Mouse (Mus musculus) lung, postnatal 0 days (tissue): ENCODE measurements around the gene Trim30c. TPM values are rescaled to one million over a fixed set of nuclear protein-coding genes. Genes with fewer than 3 reads are reported as not detected.

Experiments
- ATAC-seq: fragments of 200-750 bp; cut with Nextera tagmentation; 2 replicates; pipeline ENCODE4 v1.8.0; 2017; ENCODE audit warnings: moderate library complexity
- DNase-seq: peaks from one replicate; pipeline ENCODE4 v3.0.0-alpha.2; 2016; ENCODE audit warnings: low spot score
- H3K27ac ChIP-seq: fragments of 300-500 bp; sonication (generic); 2 replicates; pipeline ENCODE4 v1.5.1; 2014; ENCODE audit warnings: antibody characterized with exemption, mild to moderate bottlenecking, low read length, mixed read lengths
- H3K27me3 ChIP-seq: fragments of 300-500 bp; sonication (generic); replicated peaks from 2 replicates; pipeline ENCODE4 v1.6.1; 2014; ENCODE audit warnings: low read length, mixed read lengths; ENCODE audit not compliant: insufficient read depth
- H3K36me3 ChIP-seq: fragments of 300-500 bp; sonication (generic); 2 replicates; pipeline ENCODE4 v1.6.1; 2014; ENCODE audit warnings: low read length, mixed read lengths; ENCODE audit not compliant: insufficient read depth
- H3K4me1 ChIP-seq: fragments of 300-500 bp; sonication (generic); 2 replicates; pipeline ENCODE4 v1.6.1; 2014; ENCODE audit warnings: antibody characterized with exemption, low read depth, low read length, mixed read lengths; ENCODE audit not compliant: insufficient read depth
- H3K4me2 ChIP-seq: fragments of 300-500 bp; sonication (generic); replicated peaks from 2 replicates; pipeline ENCODE4 v1.6.1; 2014; ENCODE audit warnings: low read depth, mild to moderate bottlenecking, low read length, moderate library complexity, mixed read lengths
- H3K4me3 ChIP-seq: fragments of 300-500 bp; sonication (generic); 2 replicates; pipeline ENCODE4 v1.5.1; 2014; ENCODE audit warnings: low read depth, low read length
- H3K9ac ChIP-seq: fragments of 300-500 bp; sonication (generic); replicated peaks from 2 replicates; pipeline ENCODE4 v1.6.1; 2014; ENCODE audit warnings: low read depth, mild to moderate bottlenecking
- H3K9me3 ChIP-seq: fragments of 300-500 bp; sonication (generic); 2 replicates; pipeline ENCODE4 v1.6.1; 2016; ENCODE audit warnings: low read length, mixed read lengths
- CTCF ChIP-seq: IDR thresholded peaks from 2 replicates; pipeline ENCODE4 v1.5.1; 2016; ENCODE audit warnings: antibody characterized with exemption, mild to moderate bottlenecking
- EP300 ChIP-seq: IDR thresholded peaks from 2 replicates; pipeline ENCODE4 v1.6.1; 2016; ENCODE audit warnings: antibody characterized with exemption, mild to moderate bottlenecking, control low read depth
- WGBS: fragments of 180-500 bp; shearing (Covaris S2); extraction: QIAGEN DNeasy Blood & Tissue Kit; methylation state at CpG from one replicate; pipeline ENCODE4 v1.1.7; 2014; 5-methylcytosine and 5-hydroxymethylcytosine counted together
- polyA plus RNA-seq: library from polyadenylated mRNA; unstranded; fragments of >200 nt; fragmentation: Nextera tagmentation; extraction: Ambion mirVana; gene quantifications from 2 replicates; pipeline ENCODE4 v1.2.1, GENCODE M21; 2015

Gene Trim30c
- 0.06 and 0.13 TPM in 2 replicates for polyA plus RNA-seq

DNA sequence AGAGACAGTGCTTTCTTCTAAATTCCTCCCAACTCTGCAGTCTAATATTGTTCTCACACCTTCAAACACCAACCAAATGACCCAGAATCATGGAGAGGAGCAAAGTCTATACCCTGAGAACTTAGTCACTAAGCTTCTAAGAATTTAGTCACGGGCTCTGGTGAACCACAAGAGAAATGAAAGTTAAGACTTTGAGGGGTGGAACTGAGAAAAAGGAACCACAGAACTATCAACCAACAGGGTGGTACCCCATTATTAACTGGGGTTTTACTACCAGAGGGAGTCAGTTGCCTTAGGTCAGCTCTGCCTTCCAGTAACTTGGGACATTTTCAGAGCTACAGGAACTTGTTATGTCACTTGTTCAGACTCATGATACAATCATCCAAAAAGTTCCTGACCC, at the start of gene Trim30c:
TSS of gene Trim30c (minus strand) at position 140 of the 400 bp plus-strand sequence.
- no peak within 1 kb of the TSS for H3K27ac ChIP-seq
- H3K27me3 ChIP-seq: no peaks in the 10 kb centered on the region
- no peak within 1 kb of the TSS for H3K4me2 ChIP-seq
- ATAC-seq (no peak), DNase-seq (no peak)
- H3K9ac ChIP-seq: no peak within 1 kb of the TSS
- no peak for TF ChIP-seq EP300
- no peak for TF ChIP-seq CTCF
- H3K4me1 ChIP-seq: no peaks in the 10 kb centered on the region
- H3K4me3 ChIP-seq: no peak within 1 kb of the TSS
- no peaks in the 10 kb centered on the region for H3K9me3 ChIP-seq
- no peaks in the 10 kb centered on the region for H3K36me3 ChIP-seq
- WGBS: 72% methylated on average over 1 of the region's 1 CpGs

DNA sequence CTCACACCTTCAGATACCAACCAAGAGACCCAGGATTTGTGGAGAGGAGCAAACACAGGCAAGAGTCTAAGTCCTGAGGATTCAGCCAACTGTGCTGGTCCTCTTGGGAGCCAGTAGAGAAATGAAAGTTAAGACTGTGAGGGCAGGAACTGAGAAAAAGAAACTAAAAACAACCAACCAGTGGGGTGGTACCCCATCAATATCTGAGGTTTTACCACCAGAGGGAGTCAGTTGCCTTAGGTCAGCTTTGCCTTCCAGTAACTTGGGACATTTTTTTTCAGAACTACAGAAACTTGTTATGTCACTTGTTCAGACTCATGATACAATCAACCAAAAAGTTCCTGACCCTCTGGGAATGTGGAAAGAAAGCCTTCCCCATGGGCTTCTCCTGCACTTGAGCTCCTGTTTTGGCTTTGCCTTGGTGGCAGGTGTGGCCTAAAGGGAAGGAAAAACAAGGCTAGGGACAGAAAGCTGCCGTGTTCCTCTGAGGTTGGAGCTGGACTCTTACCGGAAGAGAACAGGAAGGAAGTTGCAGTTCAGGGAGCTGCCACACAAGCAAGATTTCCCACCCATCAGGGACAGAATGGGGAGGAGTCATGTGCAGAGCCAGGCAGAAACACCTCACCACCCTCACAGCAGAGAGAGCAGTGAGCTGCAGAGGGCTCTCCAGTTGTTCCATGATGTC, 45.5 kb upstream of the Trim30c start:
- 46% methylated on average over 2 of the region's 2 CpGs for WGBS
- H3K4me1 ChIP-seq: no peaks in the 10 kb centered on the region
- no peaks in the 10 kb centered on the region for H3K9me3 ChIP-seq
- H3K4me2 ChIP-seq: peak overlapping the region; percentile 35
- DNase-seq (peak; percentile 84), ATAC-seq (peak; percentile 88)
- H3K27me3 ChIP-seq: no peaks in the 10 kb centered on the region
- H3K9ac ChIP-seq: no peak overlapping the region
- TF ChIP-seq CTCF (peak; percentile 58), EP300 (no peak)
- peak overlapping the region; percentile 54 for H3K27ac ChIP-seq
- H3K4me3 ChIP-seq: peak overlapping the region; percentile 14; the same call in 1 of the 2 replicates
- H3K36me3 ChIP-seq: no peaks in the 10 kb centered on the region

DNA sequence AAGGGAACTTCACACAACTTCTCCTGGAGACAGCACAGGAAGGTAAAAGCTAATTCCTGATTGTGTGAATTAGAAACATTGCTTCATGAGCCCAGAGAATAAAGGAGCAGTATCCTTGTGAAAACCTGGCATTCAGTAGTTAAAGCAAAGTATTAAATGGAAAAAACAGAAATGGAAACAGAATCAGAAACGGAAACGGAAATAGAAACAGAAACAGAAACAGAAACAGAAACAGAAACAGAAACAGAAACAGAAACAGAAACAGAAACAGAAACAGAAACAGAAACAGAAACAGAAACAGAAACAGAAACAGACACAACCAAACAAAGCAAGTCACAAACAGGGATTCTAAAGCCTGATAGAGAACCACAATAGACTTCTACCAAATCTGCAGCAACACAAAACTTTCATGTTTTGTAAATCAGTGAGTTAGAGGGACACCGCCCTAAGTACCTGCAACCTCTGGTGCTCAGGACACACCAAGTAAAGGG, 3.9 kb upstream of the Trim30c start:
- Histone ChIP-seq H3K27me3 (no peaks in the 10 kb centered on the region), H3K27ac (no peak overlapping the region), H3K4me3 (no peak overlapping the region), H3K4me2 (no peak overlapping the region), H3K36me3 (no peaks in the 10 kb centered on the region), H3K9ac (no peak overlapping the region), H3K4me1 (no peaks in the 10 kb centered on the region), H3K9me3 (no peaks in the 10 kb centered on the region)
- TF ChIP-seq CTCF (no peak), EP300 (no peak)
- ATAC-seq (no peak), DNase-seq (no peak)
- 92% methylated on average over 3 of the region's 3 CpGs for WGBS

DNA sequence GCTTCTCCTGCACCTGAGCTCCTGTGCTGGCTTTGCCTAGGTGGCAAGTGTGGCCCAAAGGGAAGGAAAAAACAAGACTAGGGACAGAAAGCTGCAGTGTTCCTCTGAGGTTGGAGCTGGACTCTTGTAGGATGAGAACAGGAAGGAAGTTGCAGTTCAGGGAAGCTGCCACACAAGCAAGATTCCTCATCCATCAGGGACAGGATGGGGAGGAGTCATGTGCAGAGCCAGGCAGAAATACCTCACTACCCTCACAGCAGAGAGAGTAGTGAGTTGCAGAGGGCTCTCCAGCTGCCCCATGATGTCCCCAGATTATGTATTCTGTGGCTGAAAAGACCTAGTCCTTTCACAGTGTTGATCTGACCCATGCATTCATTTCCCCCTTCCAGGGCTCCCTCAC, 503 bp upstream of the Trim30c start:
- H3K4me3 ChIP-seq: no peak overlapping the region
- H3K27me3 ChIP-seq: no peaks in the 10 kb centered on the region
- TF ChIP-seq EP300: no peak
- no peak for TF ChIP-seq CTCF
- ATAC-seq (peak; percentile 37; the same call in 1 of the 2 replicates), DNase-seq (peak; percentile 5)
- H3K9ac ChIP-seq: no peak overlapping the region
- no peaks in the 10 kb centered on the region for H3K36me3 ChIP-seq
- H3K27ac ChIP-seq: no peak overlapping the region
- no peak overlapping the region for H3K4me2 ChIP-seq
- no peaks in the 10 kb centered on the region for H3K9me3 ChIP-seq
- H3K4me1 ChIP-seq: no peaks in the 10 kb centered on the region

DNA sequence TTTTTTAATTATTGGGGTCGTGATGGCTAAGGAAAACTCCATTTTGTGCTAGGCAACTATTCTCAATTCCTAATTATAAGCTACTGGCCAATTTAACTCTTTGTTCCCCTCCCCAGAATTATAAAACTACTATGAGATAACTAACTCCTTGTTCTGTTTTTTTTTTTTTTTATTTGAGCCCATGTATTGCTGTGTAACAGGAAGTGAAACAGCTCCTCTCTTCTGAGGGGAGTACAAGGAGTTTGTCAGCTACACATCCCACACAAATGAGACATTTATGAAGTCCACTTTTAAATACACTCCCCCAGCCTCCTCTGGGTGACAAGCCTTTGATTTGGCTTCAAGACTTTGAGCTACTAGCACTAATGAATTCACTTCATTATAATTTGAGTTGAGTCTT, 2.1 kb downstream of the Trim30c start:
- no peak overlapping the region for H3K27ac ChIP-seq
- H3K27me3 ChIP-seq: no peaks in the 10 kb centered on the region
- no peak overlapping the region for H3K4me3 ChIP-seq
- DNase-seq (no peak), ATAC-seq (no peak)
- no peak overlapping the region for H3K9ac ChIP-seq
- no peaks in the 10 kb centered on the region for H3K36me3 ChIP-seq
- WGBS: 73% methylated on average over 1 of the region's 1 CpGs
- no peak overlapping the region for H3K4me2 ChIP-seq
- no peaks in the 10 kb centered on the region for H3K9me3 ChIP-seq
- TF ChIP-seq EP300: no peak
- no peak for TF ChIP-seq CTCF
- H3K4me1 ChIP-seq: no peaks in the 10 kb centered on the region

DNA sequence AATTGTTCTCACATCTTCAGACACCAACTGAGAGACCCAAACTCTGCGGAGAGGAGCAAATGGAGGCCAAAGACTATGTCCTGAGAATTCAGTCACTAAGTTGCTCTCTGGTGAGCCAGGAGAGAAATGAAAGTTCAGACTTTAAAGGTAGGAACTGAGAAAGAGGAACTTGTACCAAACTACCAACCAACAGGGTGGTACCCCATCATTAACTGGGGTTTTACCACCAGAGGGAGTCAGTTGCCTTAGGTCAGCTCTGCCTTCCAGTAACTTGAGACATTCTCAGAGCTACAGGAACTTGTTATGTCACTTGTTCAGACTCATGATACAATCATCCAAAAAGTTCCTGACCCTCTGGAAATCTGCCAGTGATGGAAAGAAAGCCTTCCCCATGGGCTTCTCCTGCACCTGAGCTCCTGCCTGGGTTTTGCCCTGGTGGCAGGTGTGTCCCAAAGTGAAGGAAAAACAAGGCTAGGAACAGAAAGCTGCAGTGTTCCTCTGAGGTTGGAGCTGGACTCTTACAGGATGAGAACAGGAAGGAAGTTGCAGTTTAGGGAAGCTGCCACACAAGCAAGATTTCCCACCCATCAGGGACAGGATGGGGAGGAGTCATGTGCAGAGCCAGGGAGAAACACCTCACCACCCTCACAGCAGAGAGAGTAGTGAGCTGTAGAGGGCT, 30.8 kb downstream of the Trim30c start, which contains the start of gene Trim30b:
TSS of gene Trim30b (minus strand) at position 149 of the 679 bp plus-strand sequence.
- Histone ChIP-seq H3K4me3 (no peak within 1 kb of the TSS), H3K9me3 (no peaks in the 10 kb centered on the region), H3K4me2 (no peak within 1 kb of the TSS), H3K36me3 (no peaks in the 10 kb centered on the region), H3K27ac (no peak within 1 kb of the TSS), H3K4me1 (no peaks in the 10 kb centered on the region), H3K9ac (no peak within 1 kb of the TSS), H3K27me3 (no peaks in the 10 kb centered on the region)
- TF ChIP-seq CTCF (peak; percentile 44), EP300 (0 out of 2 replicates have a peak, but pooled peaks have one; percentile 24)
- DNase-seq: peak; percentile 51
- ATAC-seq: peak; percentile 85
- 64% methylated on average over 1 of the region's 1 CpGs for WGBS
